Mouse (Mus musculus): ENCODE measurements around the gene Aunip. TPM values are rescaled to one million over a fixed set of nuclear protein-coding genes. Genes with fewer than 3 reads are reported as not detected.

Aunip gene
- polyA plus RNA-seq, 1 experiment: 13.9 TPM

- no peak for TF ChIP-seq GATA1 (IDR thresholded peaks at IDR 0.05; ENCODE audit: low read length)
Observed at GRCm38 (mm10) chr4:134557626-134558249, 46.9 kb downstream of the Aunip start.

GRCm38 (mm10) chr4:134558570-134559113 lies 47.8 kb downstream of the Aunip start:
- TF ChIP-seq GATA1 (IDR thresholded peaks at IDR 0.05; ENCODE audit: low read length): no peak

- no peak for TF ChIP-seq GATA1 (IDR thresholded peaks at IDR 0.05; ENCODE audit: low read length)
Observed at GRCm38 (mm10) chr4:134559154-134559553, 48.4 kb downstream of the Aunip start.

- no peak for TF ChIP-seq GATA1 (IDR thresholded peaks at IDR 0.05; ENCODE audit: low read length)
Observed at GRCm38 (mm10) chr4:134560699-134561098, 49.9 kb downstream of the Aunip start.

- TF ChIP-seq GATA1 (IDR thresholded peaks at IDR 0.05; ENCODE audit: low read length): no peak
Observed at GRCm38 (mm10) chr4:134562014-134562413, 51.2 kb downstream of the Aunip start.

- TF ChIP-seq GATA1 (IDR thresholded peaks at IDR 0.05; ENCODE audit: low read length): no peak
Observed at GRCm38 (mm10) chr4:134563624-134564023, 52.8 kb downstream of the Aunip start.

GRCm38 (mm10) chr4:134564093-134564492 lies 53.3 kb downstream of the Aunip start:
- TF ChIP-seq GATA1 (IDR thresholded peaks at IDR 0.05; ENCODE audit: low read length): no peak

- TF ChIP-seq GATA1 (IDR thresholded peaks at IDR 0.05; ENCODE audit: low read length): no peak
Observed at GRCm38 (mm10) chr4:134567377-134568226, 56.8 kb downstream of the Aunip start.

GRCm38 (mm10) chr4:134569205-134569604 lies 58.4 kb downstream of the Aunip start:
- no peak for TF ChIP-seq GATA1 (IDR thresholded peaks at IDR 0.05; ENCODE audit: low read length)

GRCm38 (mm10) chr4:134569831-134570230 lies 59.0 kb downstream of the Aunip start:
- no peak for TF ChIP-seq GATA1 (IDR thresholded peaks at IDR 0.05; ENCODE audit: low read length)

GRCm38 (mm10) chr4:134570704-134571451 lies 60.1 kb downstream of the Aunip start:
- no peak for TF ChIP-seq GATA1 (IDR thresholded peaks at IDR 0.05; ENCODE audit: low read length)

- no peak for TF ChIP-seq GATA1 (IDR thresholded peaks at IDR 0.05; ENCODE audit: low read length)
Observed at GRCm38 (mm10) chr4:134572449-134573300, 61.9 kb downstream of the Aunip start.

Other genes starting within 250 kb of the Aunip start
- 4.3 and 4.6 TPM in 2 replicates for gene Pdik1l, start 223.1 kb upstream of the Aunip start, polyA plus RNA-seq (2012)
- gene Trim63, start 195.9 kb upstream of the Aunip start, polyA plus RNA-seq (2012): not detected in 2 replicates
- gene Slc30a2, start 167.8 kb upstream of the Aunip start, polyA plus RNA-seq (2012): 0.25 and 0.57 TPM in 2 replicates
- not detected in 2 replicates for gene Extl1, start 127.1 kb upstream of the Aunip start, polyA plus RNA-seq (2012)
- 26.9 and 28.3 TPM in 2 replicates for gene Pafah2, start 114.7 kb upstream of the Aunip start, polyA plus RNA-seq (2012)
- gene Stmn1, start 42.7 kb upstream of the Aunip start, polyA plus RNA-seq (2012): 44.5 and 202 TPM in 2 replicates
- 4.1 and 4.3 TPM in 2 replicates for gene Paqr7, start 14.3 kb upstream of the Aunip start, polyA plus RNA-seq (2012)
- 55.5 and 69.1 TPM in 2 replicates for gene Mtfr1l, start 24.4 kb downstream of the Aunip start, polyA plus RNA-seq (2012)
- gene Selenon, start 41.2 kb downstream of the Aunip start, polyA plus RNA-seq (2012): not detected in 2 replicates
- gene Man1c1, start 193.3 kb downstream of the Aunip start, polyA plus RNA-seq (2012): not detected in 2 replicates